7 mouse cellular contexts compared by ENCODE assay signal in genomic region chr4:126253637-126254272, GRCm38 (mm10). TPM values are rescaled to one million over a fixed set of nuclear protein-coding genes. Genes with fewer than 3 reads are reported as not detected.
DNase-seq lines count a peak whose midpoint lies in the region; ATAC-seq lines count a peak whose summit lies in the region.

No protein-coding gene starts in this region.

- 74% methylated on average over 14 of the region's 14 CpGs for WGBS in forebrain, embryonic 12.5 days
- WGBS in limb, embryonic 15.5 days: 72% methylated on average over 14 of the region's 14 CpGs
- 78% methylated on average over 14 of the region's 14 CpGs for WGBS in stomach, embryonic 16.5 days

- peaks cover 17% of the 10 kb centered on the region for H3K27me3 ChIP-seq in megakaryocyte, embryonic 14.5 days (replicated peaks)
- 0 out of 2 replicates have a peak, but pooled peaks cover 2% of the 10 kb centered on the region for H3K27me3 ChIP-seq in forebrain, embryonic 12.5 days
- no peaks in the 10 kb centered on the region for H3K27me3 ChIP-seq in limb, embryonic 15.5 days
- H3K27me3 ChIP-seq in stomach, embryonic 16.5 days (ENCODE audit: control insufficient read depth, insufficient read depth, low read length): no peaks in the 10 kb centered on the region

- H3K27ac ChIP-seq in forebrain, embryonic 12.5 days: no peak overlapping the region
- H3K27ac ChIP-seq in limb, embryonic 15.5 days: no peak overlapping the region
- no peak overlapping the region for H3K27ac ChIP-seq in stomach, embryonic 16.5 days (ENCODE audit: low read length)

- H3K36me3 ChIP-seq in megakaryocyte, embryonic 14.5 days (replicated peaks; ENCODE audit: low read length): no peaks in the 10 kb centered on the region
- H3K36me3 ChIP-seq in forebrain, embryonic 12.5 days (replicated peaks): no peaks in the 10 kb centered on the region
- H3K36me3 ChIP-seq in limb, embryonic 15.5 days: peaks cover 5% of the 10 kb centered on the region; the same call in 1 of the 2 replicates
- H3K36me3 ChIP-seq in stomach, embryonic 16.5 days (ENCODE audit: control insufficient read depth, insufficient read depth, low read length): no peaks in the 10 kb centered on the region

- no peak for DNase-seq in Muller cell, postnatal 12 days (ENCODE audit: inconsistent ontology term)
- no peak for DNase-seq in cerebellum, adult 11-12 months

- no peak for ATAC-seq in megakaryocyte, adult 5-6 weeks (ENCODE audit: poor library complexity, severe bottlenecking)
- ATAC-seq in forebrain, embryonic 12.5 days (ENCODE audit: low FRiP score): no peak
- ATAC-seq in limb, embryonic 15.5 days (ENCODE audit: insufficient number of reproducible peaks, low FRiP score, low TSS enrichment, low read depth): no peak
- no peak for ATAC-seq in stomach, embryonic 16.5 days (ENCODE audit: insufficient read depth, low FRiP score)

- peaks cover 79% of the 10 kb centered on the region for H3K4me1 ChIP-seq in megakaryocyte, embryonic 14.5 days
- H3K4me1 ChIP-seq in forebrain, embryonic 12.5 days: peaks cover 76% of the 10 kb centered on the region
- H3K4me1 ChIP-seq in limb, embryonic 15.5 days: peaks cover 61% of the 10 kb centered on the region
- H3K4me1 ChIP-seq in stomach, embryonic 16.5 days (ENCODE audit: control insufficient read depth, insufficient read depth, low read length): peaks cover 51% of the 10 kb centered on the region

- H3K9me3 ChIP-seq in megakaryocyte, embryonic 14.5 days: no peaks in the 10 kb centered on the region
- H3K9me3 ChIP-seq in forebrain, embryonic 12.5 days: no peaks in the 10 kb centered on the region
- H3K9me3 ChIP-seq in limb, embryonic 15.5 days: no peaks in the 10 kb centered on the region
- H3K9me3 ChIP-seq in stomach, embryonic 16.5 days (replicated peaks; ENCODE audit: control insufficient read depth, low read length): no peaks in the 10 kb centered on the region

- H3K4me3 ChIP-seq in megakaryocyte, embryonic 14.5 days (replicated peaks): peak overlapping the region; percentile 16
- H3K4me3 ChIP-seq in forebrain, embryonic 12.5 days (replicated peaks): peak overlapping the region; percentile 100
- H3K4me3 ChIP-seq in limb, embryonic 15.5 days: peak overlapping the region; percentile 98
- H3K4me3 ChIP-seq in stomach, embryonic 16.5 days (replicated peaks; ENCODE audit: low read length): peak overlapping the region; percentile 100; the same call in 1 of the 2 replicates

- peak overlapping the region; percentile 96 for H3K4me2 ChIP-seq in forebrain, embryonic 12.5 days
- H3K4me2 ChIP-seq in limb, embryonic 15.5 days: peak overlapping the region; percentile 72
- H3K4me2 ChIP-seq in stomach, embryonic 16.5 days (ENCODE audit: low read depth, low read length): peak overlapping the region; percentile 94

- peak overlapping the region; percentile 99; the same call in 1 of the 2 replicates for H3K9ac ChIP-seq in forebrain, embryonic 12.5 days
- H3K9ac ChIP-seq in limb, embryonic 15.5 days: 0 out of 2 replicates have a peak overlapping the region, but pooled peaks have one; percentile 14
- peak overlapping the region; percentile 33; the same call in 1 of the 2 replicates for H3K9ac ChIP-seq in stomach, embryonic 16.5 days (ENCODE audit: low read length)

RNA-seq across cellular contexts. Expression of gene Map7d1, which starts 2.4 kb away (rescaled TPM):
- 90.9 and 105 TPM in 2 replicates for polyA plus RNA-seq in megakaryocyte, embryonic 14.5 days (2012; ENCODE audit: insufficient read depth, low replicate concordance)
- 43.9 and 45.9 TPM in 2 replicates for total RNA-seq in megakaryocyte, adult 5-6 weeks (2015)
- 60.7 and 71.3 TPM in 2 replicates for total RNA-seq in megakaryocyte, adult 5-6 weeks (2017)
- 104 and 105 TPM in 2 replicates for polyA plus RNA-seq in forebrain, embryonic 12.5 days (2016; fragmentation: Nextera tagmentation; extraction: Ambion mirVana)
- 46.5 and 50.3 TPM in 2 replicates for polyA plus RNA-seq in limb, embryonic 15.5 days (2015; fragmentation: Nextera tagmentation; extraction: Ambion mirVana)
- polyA plus RNA-seq in stomach, embryonic 16.5 days (2015; fragmentation: Nextera tagmentation; extraction: Ambion mirVana): 14.4 and 20.0 TPM in 2 replicates

RNA-seq across cellular contexts. Expression of gene Trappc3, which starts 8.4 kb away (rescaled TPM):
- 4.8 and 29.6 TPM in 2 replicates for polyA plus RNA-seq in megakaryocyte, embryonic 14.5 days (2012; ENCODE audit: insufficient read depth, low replicate concordance)
- total RNA-seq in megakaryocyte, adult 5-6 weeks (2015): 30.1 and 40.9 TPM in 2 replicates
- total RNA-seq in megakaryocyte, adult 5-6 weeks (2017): 56.3 and 58.6 TPM in 2 replicates
- 104 and 108 TPM in 2 replicates for polyA plus RNA-seq in forebrain, embryonic 12.5 days (2016; fragmentation: Nextera tagmentation; extraction: Ambion mirVana)
- 120 and 128 TPM in 2 replicates for polyA plus RNA-seq in limb, embryonic 15.5 days (2015; fragmentation: Nextera tagmentation; extraction: Ambion mirVana)
- polyA plus RNA-seq in stomach, embryonic 16.5 days (2015; fragmentation: Nextera tagmentation; extraction: Ambion mirVana): 97.2 and 103 TPM in 2 replicates

RNA-seq across cellular contexts. Expression of gene Col8a2, which starts 32.8 kb away (rescaled TPM):
- polyA plus RNA-seq in megakaryocyte, embryonic 14.5 days (2012; ENCODE audit: insufficient read depth, low replicate concordance): not detected in 2 replicates
- not detected in 2 replicates for total RNA-seq in megakaryocyte, adult 5-6 weeks (2015)
- total RNA-seq in megakaryocyte, adult 5-6 weeks (2017): not detected in 2 replicates
- polyA plus RNA-seq in forebrain, embryonic 12.5 days (2016; fragmentation: Nextera tagmentation; extraction: Ambion mirVana): 16.0 and 22.6 TPM in 2 replicates
- 71.2 and 79.7 TPM in 2 replicates for polyA plus RNA-seq in limb, embryonic 15.5 days (2015; fragmentation: Nextera tagmentation; extraction: Ambion mirVana)
- polyA plus RNA-seq in stomach, embryonic 16.5 days (2015; fragmentation: Nextera tagmentation; extraction: Ambion mirVana): 7.6 and 11.1 TPM in 2 replicates

RNA-seq across cellular contexts. Expression of gene Thrap3, which starts 51.2 kb away (rescaled TPM):
- polyA plus RNA-seq in megakaryocyte, embryonic 14.5 days (2012; ENCODE audit: insufficient read depth, low replicate concordance): 40.8 and 101 TPM in 2 replicates
- 115 and 119 TPM in 2 replicates for total RNA-seq in megakaryocyte, adult 5-6 weeks (2015)
- 248 and 291 TPM in 2 replicates for total RNA-seq in megakaryocyte, adult 5-6 weeks (2017)
- 284 and 305 TPM in 2 replicates for polyA plus RNA-seq in forebrain, embryonic 12.5 days (2016; fragmentation: Nextera tagmentation; extraction: Ambion mirVana)
- polyA plus RNA-seq in limb, embryonic 15.5 days (2015; fragmentation: Nextera tagmentation; extraction: Ambion mirVana): 183 and 198 TPM in 2 replicates
- polyA plus RNA-seq in stomach, embryonic 16.5 days (2015; fragmentation: Nextera tagmentation; extraction: Ambion mirVana): 164 and 176 TPM in 2 replicates

Comparison
In these comparisons a context has a peak if more than half of its experiments do, and no peak if none do; other contexts are left out.
1. H3K4me3 ChIP-seq: peak in every context shown above with its lines; median percentile 100 in forebrain, embryonic 12.5 days; 100 in stomach, embryonic 16.5 days; 98 in limb, embryonic 15.5 days; 16 in megakaryocyte, embryonic 14.5 days.
2. H3K9ac ChIP-seq: peak in every context shown above with its lines; median percentile 99 in forebrain, embryonic 12.5 days; 33 in stomach, embryonic 16.5 days; 14 in limb, embryonic 15.5 days.